Mouse (Mus musculus) intestine, embryonic 14.5 days (tissue): ENCODE data around the gene Exoc6. TPM values are rescaled to one million over a fixed set of nuclear protein-coding genes. Genes with fewer than 3 reads are reported as not detected.

ENCODE experiments used
- ATAC-seq: fragments of 200-750 bp; cut with Nextera tagmentation; replicated peaks from 2 replicates; pipeline ENCODE4 v1.8.0; 2017; ENCODE audit warnings: low read depth, moderate number of reproducible peaks, moderate TSS enrichment, moderate library complexity; ENCODE audit not compliant: low FRiP score, low TSS enrichment
- DNase-seq: peaks from one replicate; pipeline ENCODE4 v3.0.0-alpha.2; 2018; ENCODE audit warnings: low spot score
- H3K27ac ChIP-seq: fragments of 300-500 bp; sonication (generic); 2 replicates; pipeline ENCODE4 v1.5.1; 2014; ENCODE audit warnings: low read depth, mild to moderate bottlenecking, control low read depth
- H3K27me3 ChIP-seq: fragments of 300-500 bp; sonication (generic); replicated peaks from 2 replicates; pipeline ENCODE4 v1.6.1; 2014; ENCODE audit warnings: low read length, control low read depth; ENCODE audit not compliant: control insufficient read depth, insufficient read depth
- H3K36me3 ChIP-seq: fragments of 300-500 bp; sonication (generic); 2 replicates; pipeline ENCODE4 v1.6.1; 2014; ENCODE audit warnings: low read length, control low read depth; ENCODE audit not compliant: control insufficient read depth, insufficient read depth
- H3K4me1 ChIP-seq: fragments of 300-500 bp; sonication (generic); replicated peaks from 2 replicates; pipeline ENCODE4 v1.6.1; 2014; ENCODE audit warnings: low read length, control low read depth, mixed read lengths; ENCODE audit not compliant: control insufficient read depth, insufficient read depth
- H3K4me2 ChIP-seq: fragments of 300-500 bp; sonication (generic); 2 replicates; pipeline ENCODE4 v1.6.1; 2014; ENCODE audit warnings: low read length
- H3K4me3 ChIP-seq: fragments of 300-500 bp; sonication (generic); 2 replicates; pipeline ENCODE4 v1.5.1; 2014; ENCODE audit warnings: low read depth, low read length, control low read depth, mixed read lengths
- H3K9ac ChIP-seq: fragments of 300-500 bp; sonication (generic); 2 replicates; pipeline ENCODE4 v1.6.1; 2014; ENCODE audit warnings: mild to moderate bottlenecking, low read length
- H3K9me3 ChIP-seq: fragments of 300-500 bp; sonication (generic); 2 replicates; pipeline ENCODE4 v1.6.1; 2016; ENCODE audit warnings: low read length, control low read depth; ENCODE audit not compliant: control insufficient read depth
- WGBS: fragments of 180-500 bp; shearing (Covaris S2); extraction: QIAGEN DNeasy Blood & Tissue Kit; methylation state at CpG from one replicate; pipeline ENCODE4 v1.1.7; 2014; 5-methylcytosine and 5-hydroxymethylcytosine counted together
- polyA plus RNA-seq: library from polyadenylated mRNA; unstranded; fragments of >200 nt; fragmentation: Nextera tagmentation; extraction: Ambion mirVana; gene quantifications from 2 replicates; pipeline ENCODE4 v1.2.1, GENCODE M21; 2014

Exoc6 gene
- polyA plus RNA-seq, 1 experiment from 2014 or later: 15.7 TPM

DNA sequence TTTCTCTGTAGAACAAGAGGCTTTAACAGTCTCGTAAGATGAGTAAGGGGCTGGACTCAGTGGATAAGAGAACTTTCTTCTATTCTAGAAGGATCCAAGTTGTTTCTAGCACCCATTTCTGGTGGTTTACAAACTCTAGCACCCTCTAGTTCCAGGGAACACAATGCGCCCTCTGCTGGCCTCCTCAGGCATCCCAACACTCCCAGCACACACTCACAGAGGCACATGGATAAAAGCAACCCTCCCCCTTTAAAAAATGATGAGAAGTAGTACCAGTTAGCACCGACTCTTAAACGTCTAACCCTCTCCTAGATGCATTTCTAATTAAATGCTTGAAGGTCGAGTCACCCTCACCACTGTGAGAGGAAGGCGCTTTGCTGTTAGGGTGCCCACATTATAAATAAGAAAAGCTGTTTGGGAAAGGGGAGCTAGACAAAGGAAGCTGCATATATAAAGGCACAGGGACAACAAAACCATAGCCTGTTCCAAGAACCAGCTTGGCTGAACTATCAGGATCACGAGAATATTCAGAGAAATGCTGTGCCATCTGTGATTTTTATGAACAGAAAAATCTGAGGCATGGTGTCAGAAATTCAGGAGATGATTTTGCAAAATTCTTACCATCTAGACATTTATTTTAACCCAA, 18.9 kb upstream of the Exoc6 start:
- Histone ChIP-seq H3K4me1 (no peaks in the 10 kb centered on the region; the same call in 1 of the 2 replicates), H3K4me3 (no peak overlapping the region), H3K27ac (no peak overlapping the region), H3K9me3 (no peaks in the 10 kb centered on the region), H3K36me3 (no peaks in the 10 kb centered on the region), H3K27me3 (no peaks in the 10 kb centered on the region), H3K4me2 (no peak overlapping the region), H3K9ac (no peak overlapping the region)
- WGBS: 62% methylated on average over 7 of the region's 7 CpGs
- ATAC-seq: no peak
- no peak for DNase-seq

DNA sequence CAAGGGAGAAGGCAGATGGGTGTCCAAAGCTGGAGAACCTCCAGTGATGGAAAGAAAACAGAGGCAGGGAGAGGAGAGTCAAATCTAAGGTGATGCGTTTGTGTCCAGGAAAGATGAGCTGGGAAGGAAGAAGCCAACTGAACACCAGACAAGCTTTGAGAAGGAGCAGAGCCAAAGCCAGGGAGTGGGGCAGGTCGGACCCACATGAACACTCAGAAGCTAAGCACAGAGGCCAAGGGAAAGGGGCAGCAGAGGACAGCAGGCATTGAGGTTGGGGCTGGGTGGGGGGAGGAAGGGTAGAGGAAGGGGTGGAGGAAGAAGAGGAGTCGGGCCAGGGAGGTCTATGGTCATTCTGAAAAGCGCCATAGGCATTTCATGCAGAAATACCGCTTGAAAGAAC, 17.0 kb upstream of the Exoc6 start:
- Histone ChIP-seq H3K36me3 (no peaks in the 10 kb centered on the region), H3K9me3 (no peaks in the 10 kb centered on the region), H3K4me1 (no peaks in the 10 kb centered on the region; the same call in 1 of the 2 replicates), H3K27me3 (no peaks in the 10 kb centered on the region), H3K4me2 (no peak overlapping the region), H3K9ac (no peak overlapping the region), H3K27ac (no peak overlapping the region), H3K4me3 (no peak overlapping the region)
- ATAC-seq (no peak), DNase-seq (no peak)
- WGBS: 64% methylated on average over 5 of the region's 5 CpGs

DNA sequence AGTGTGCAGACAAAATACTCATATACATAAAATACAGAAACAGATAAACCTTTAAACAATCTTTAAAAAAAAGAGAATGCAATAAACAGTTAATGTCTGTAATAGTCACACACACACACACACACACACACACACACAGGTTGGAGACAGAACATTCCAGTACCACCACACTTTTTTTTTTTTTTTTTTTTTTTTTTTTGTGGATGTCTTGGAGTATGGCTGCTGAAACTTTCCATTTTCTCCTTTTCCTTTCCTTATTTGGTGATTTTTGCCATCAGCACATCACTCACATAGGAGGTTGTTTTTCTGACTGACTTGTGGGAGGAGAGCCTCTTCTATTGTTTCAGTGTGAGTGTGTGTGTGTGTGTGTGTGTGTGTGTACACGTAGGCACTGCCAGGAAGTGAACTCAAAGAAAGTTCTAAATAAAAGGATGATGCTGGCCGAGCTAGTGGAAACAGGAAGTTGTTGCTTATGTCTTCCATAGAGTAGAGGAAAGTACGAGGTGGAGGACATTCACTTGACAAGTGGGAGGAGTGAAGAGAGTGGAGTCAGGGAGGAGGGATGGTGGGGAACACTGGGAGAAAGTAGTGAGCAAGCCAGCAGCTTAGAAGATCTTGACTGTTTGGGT, 15.4 kb upstream of the Exoc6 start:
- Histone ChIP-seq H3K4me2 (no peak overlapping the region), H3K27me3 (no peaks in the 10 kb centered on the region), H3K36me3 (no peaks in the 10 kb centered on the region), H3K4me1 (no peaks in the 10 kb centered on the region; the same call in 1 of the 2 replicates), H3K9ac (no peak overlapping the region), H3K4me3 (no peak overlapping the region), H3K9me3 (no peaks in the 10 kb centered on the region), H3K27ac (no peak overlapping the region)
- DNase-seq: no peak
- WGBS: 28% methylated on average over 3 of the region's 3 CpGs
- no peak for ATAC-seq

DNA sequence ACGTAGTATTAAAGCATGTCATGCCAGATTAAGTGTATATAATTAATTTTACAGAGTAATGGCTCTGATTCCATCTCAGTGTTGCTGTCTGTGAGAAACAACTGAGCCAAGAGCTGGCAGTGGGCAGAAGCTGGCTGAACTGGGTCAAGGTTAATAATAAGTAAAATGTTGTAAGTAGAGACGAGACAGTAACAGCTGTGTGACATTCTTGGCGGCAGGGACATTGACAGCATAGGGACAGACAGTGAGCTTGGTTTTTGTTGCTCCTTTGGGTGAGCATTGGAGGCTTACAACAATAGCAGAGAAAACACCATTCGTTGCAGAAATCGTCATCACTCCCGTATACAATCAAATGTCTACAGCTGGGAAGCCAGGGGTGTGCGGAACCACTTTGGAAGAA, 13.8 kb upstream of the Exoc6 start:
- no peaks in the 10 kb centered on the region for H3K36me3 ChIP-seq
- 73% methylated on average over 7 of the region's 7 CpGs for WGBS
- H3K4me2 ChIP-seq: no peak overlapping the region
- ATAC-seq (no peak), DNase-seq (no peak)
- no peak overlapping the region for H3K9ac ChIP-seq
- H3K4me1 ChIP-seq: no peaks in the 10 kb centered on the region; the same call in 1 of the 2 replicates
- no peaks in the 10 kb centered on the region for H3K9me3 ChIP-seq
- no peak overlapping the region for H3K4me3 ChIP-seq
- no peak overlapping the region for H3K27ac ChIP-seq
- H3K27me3 ChIP-seq: no peaks in the 10 kb centered on the region

DNA sequence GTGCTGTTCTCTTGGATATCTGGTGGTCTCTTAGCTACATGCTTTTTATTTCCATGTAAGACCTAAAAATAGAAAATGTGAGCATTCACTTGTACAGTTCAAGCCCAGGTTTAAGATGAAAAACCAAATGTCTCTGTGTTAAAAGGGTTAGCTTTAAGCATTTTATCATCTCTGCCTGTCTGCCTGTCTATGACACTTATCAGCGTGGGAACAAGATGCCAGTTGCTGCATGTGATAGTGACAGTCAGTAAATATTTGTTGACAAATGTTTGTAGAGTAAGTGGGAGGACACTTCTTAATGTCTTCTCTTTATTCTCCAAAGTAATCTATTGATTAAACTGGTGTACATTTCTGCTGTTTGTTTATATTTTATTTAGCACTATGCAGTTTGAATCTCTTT, 12.5 kb upstream of the Exoc6 start:
- DNase-seq: no peak
- 49% methylated on average over 1 of the region's 1 CpGs for WGBS
- no peaks in the 10 kb centered on the region for H3K27me3 ChIP-seq
- H3K9me3 ChIP-seq: no peaks in the 10 kb centered on the region
- H3K36me3 ChIP-seq: no peaks in the 10 kb centered on the region
- ATAC-seq: no peak
- H3K4me2 ChIP-seq: no peak overlapping the region
- H3K27ac ChIP-seq: no peak overlapping the region
- H3K9ac ChIP-seq: no peak overlapping the region
- H3K4me1 ChIP-seq: no peaks in the 10 kb centered on the region; the same call in 1 of the 2 replicates
- no peak overlapping the region for H3K4me3 ChIP-seq

DNA sequence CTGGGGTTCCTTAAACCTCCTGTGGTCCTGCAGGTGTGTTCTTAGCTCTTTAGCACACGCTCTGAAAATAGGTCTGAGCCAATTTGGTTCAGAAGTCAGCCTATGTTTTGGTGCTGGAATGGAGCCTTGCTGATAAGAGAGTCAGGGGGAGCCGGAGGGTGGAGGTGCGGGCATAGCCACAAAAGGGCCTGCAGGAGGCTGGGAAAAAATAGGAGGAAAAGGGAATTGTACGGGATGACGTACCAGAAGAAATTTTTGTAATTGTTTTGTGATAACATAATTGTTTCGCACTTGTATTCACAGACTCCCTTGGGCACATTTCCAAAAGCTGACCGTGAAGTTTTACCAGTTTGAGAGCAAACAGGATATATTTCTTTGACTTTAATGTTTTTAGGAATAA, 10.0 kb upstream of the Exoc6 start:
- H3K9ac ChIP-seq: no peak overlapping the region
- no peak overlapping the region for H3K4me2 ChIP-seq
- no peaks in the 10 kb centered on the region for H3K36me3 ChIP-seq
- 46% methylated on average over 7 of the region's 7 CpGs for WGBS
- no peak for ATAC-seq
- no peaks in the 10 kb centered on the region for H3K27me3 ChIP-seq
- no peak overlapping the region for H3K4me3 ChIP-seq
- DNase-seq: no peak
- no peak overlapping the region for H3K27ac ChIP-seq
- no peaks in the 10 kb centered on the region; the same call in 1 of the 2 replicates for H3K4me1 ChIP-seq
- H3K9me3 ChIP-seq: no peaks in the 10 kb centered on the region

DNA sequence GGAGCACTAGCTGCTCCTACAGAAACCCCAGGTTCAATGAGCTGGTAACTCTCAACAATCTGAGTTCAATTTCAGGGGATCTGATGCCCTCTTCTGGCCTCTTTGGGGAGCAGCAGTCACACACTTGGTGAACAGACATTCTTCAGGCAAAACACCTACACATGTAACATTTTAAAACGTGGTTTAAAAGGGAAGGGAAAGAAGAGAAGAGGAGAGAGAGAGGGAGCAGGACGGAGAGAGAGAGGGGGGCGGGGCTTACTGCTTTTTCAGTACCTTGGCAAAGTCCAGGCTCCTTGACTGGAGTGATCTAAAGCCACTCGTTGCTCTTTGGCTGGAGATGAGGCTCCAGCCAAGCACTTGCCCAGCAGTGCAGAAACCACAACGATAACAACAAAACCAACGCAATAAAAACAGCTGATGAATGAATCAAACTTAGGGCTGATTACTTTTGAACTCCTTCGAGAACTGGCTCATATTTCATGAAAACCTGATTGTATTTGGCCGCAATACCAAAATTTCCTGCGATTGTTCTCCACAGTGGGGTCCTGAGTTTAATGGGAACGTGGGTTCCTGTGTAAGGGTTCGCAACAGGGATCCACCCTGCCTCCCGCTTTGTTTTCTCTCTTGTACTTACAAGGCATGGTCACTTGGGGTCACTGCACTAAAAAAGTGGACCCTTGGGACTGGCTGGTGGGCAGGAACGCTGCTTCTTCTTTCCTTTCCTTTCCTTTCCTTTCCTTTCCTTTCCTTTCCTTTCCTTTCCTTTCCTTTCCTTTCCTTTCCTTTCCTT, 6.5 kb upstream of the Exoc6 start:
- ATAC-seq (no peak), DNase-seq (no peak)
- Histone ChIP-seq H3K4me2 (no peak overlapping the region), H3K36me3 (no peaks in the 10 kb centered on the region), H3K27ac (no peak overlapping the region), H3K4me1 (no peaks in the 10 kb centered on the region), H3K9me3 (no peaks in the 10 kb centered on the region), H3K9ac (no peak overlapping the region), H3K4me3 (no peak overlapping the region), H3K27me3 (no peaks in the 10 kb centered on the region)
- 65% methylated on average over 13 of the region's 13 CpGs for WGBS

DNA sequence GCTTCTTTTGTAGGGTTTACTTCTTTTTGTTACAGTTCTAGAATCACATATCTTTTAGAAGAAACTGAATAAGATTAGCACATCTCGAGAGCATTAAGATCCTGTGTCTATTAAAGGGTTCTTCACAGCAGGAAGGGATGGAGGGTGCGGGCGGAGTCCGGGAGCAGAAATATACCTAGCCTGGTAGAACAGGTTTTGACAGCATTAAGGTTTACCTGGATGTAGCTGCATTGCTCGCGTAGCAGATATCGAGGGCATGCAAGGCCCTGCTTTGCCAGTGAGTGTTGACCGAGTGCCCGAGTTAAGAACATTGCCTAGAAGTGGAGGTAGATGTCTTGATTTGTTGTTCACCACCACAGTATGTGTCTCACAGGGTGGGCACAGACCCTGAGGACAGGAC, 5.7 kb upstream of the Exoc6 start:
- Histone ChIP-seq H3K27ac (no peak overlapping the region), H3K4me1 (no peaks in the 10 kb centered on the region), H3K36me3 (no peaks in the 10 kb centered on the region), H3K4me2 (no peak overlapping the region), H3K4me3 (no peak overlapping the region), H3K9me3 (no peaks in the 10 kb centered on the region), H3K9ac (no peak overlapping the region), H3K27me3 (no peaks in the 10 kb centered on the region)
- DNase-seq: no peak
- no peak for ATAC-seq
- WGBS: 83% methylated on average over 9 of the region's 9 CpGs
